Mouse (Mus musculus) fibroblast of lung, adult 2 months (primary cell): ENCODE results near the gene Fads2.
"Not testable (repeated sequence)": the region's sequence is repeated elsewhere in the genome, so short reads cannot be mapped to it uniquely, and the experiment has no call there.

Experiments
- DNase-seq: peaks from one replicate; pipeline ENCODE4 v3.0.0-alpha.2; 2011; ENCODE audit warnings: low read depth

The Fads2 gene

GRCm38 (mm10) chr19:10101341-10102053 is at the start of gene Fads2:
Gene Fads2, minus strand, starts transcription at chr19:10101746.
- no peak for DNase-seq

- DNase-seq: no peak
These were observed 47.6 kb upstream of the Fads2 start for GRCm38 (mm10) chr19:10149189-10149588.

GRCm38 (mm10) chr19:10148555-10148954 is 47.0 kb upstream of the Fads2 start:
- peak; percentile 58 for DNase-seq

GRCm38 (mm10) chr19:10144464-10144863 is 42.9 kb upstream of the Fads2 start:
- DNase-seq: no peak

GRCm38 (mm10) chr19:10143667-10144066 is 42.1 kb upstream of the Fads2 start:
- DNase-seq: no peak

GRCm38 (mm10) chr19:10139736-10140135 is 38.2 kb upstream of the Fads2 start:
- no peak for DNase-seq

- no peak for DNase-seq
These were observed 35.9 kb upstream of the Fads2 start for GRCm38 (mm10) chr19:10137423-10137822.

GRCm38 (mm10) chr19:10134692-10135091 is 33.1 kb upstream of the Fads2 start:
- peak; percentile 36 for DNase-seq

GRCm38 (mm10) chr19:10129547-10129946 is 28.0 kb upstream of the Fads2 start:
- DNase-seq: not testable (repeated sequence)

GRCm38 (mm10) chr19:10126479-10127250 is 25.1 kb upstream of the Fads2 start:
- no peak for DNase-seq

GRCm38 (mm10) chr19:10123892-10124634 is 22.5 kb upstream of the Fads2 start:
- no peak for DNase-seq

GRCm38 (mm10) chr19:10122021-10122631 is 20.6 kb upstream of the Fads2 start:
- no peak for DNase-seq

GRCm38 (mm10) chr19:10116641-10117040 is 15.1 kb upstream of the Fads2 start:
- no peak for DNase-seq

- no peak for DNase-seq
These were observed 14.0 kb upstream of the Fads2 start for GRCm38 (mm10) chr19:10115373-10116158.

- no peak for DNase-seq
These were observed 11.4 kb upstream of the Fads2 start for GRCm38 (mm10) chr19:10112956-10113355.

- no peak for DNase-seq
These were observed 7.1 kb upstream of the Fads2 start for GRCm38 (mm10) chr19:10108666-10109065.

- DNase-seq: no peak
These were observed 6.6 kb upstream of the Fads2 start for GRCm38 (mm10) chr19:10108129-10108528.

- DNase-seq: no peak
These were observed 5.6 kb upstream of the Fads2 start for GRCm38 (mm10) chr19:10107051-10107611.

- DNase-seq: no peak
These were observed 5.1 kb upstream of the Fads2 start for GRCm38 (mm10) chr19:10106634-10107033.

GRCm38 (mm10) chr19:10105034-10105493 is 3.5 kb upstream of the Fads2 start:
- DNase-seq: no peak

- DNase-seq: no peak
These were observed 2.7 kb upstream of the Fads2 start for GRCm38 (mm10) chr19:10104234-10104633.
